Mouse (Mus musculus) lung, embryonic 16.5 days (tissue): Measurements from ENCODE around the gene Tet2. TPM values are rescaled to one million over a fixed set of nuclear protein-coding genes. Genes with fewer than 3 reads are reported as not detected.

Experiments used
- ATAC-seq: fragments of 200-750 bp; cut with Nextera tagmentation; 2 replicates; pipeline ENCODE4 v1.8.0; 2017; ENCODE audit warnings: low read depth, mild to moderate bottlenecking, moderate library complexity
- H3K27ac ChIP-seq: fragments of 300-500 bp; sonication (generic); 2 replicates; pipeline ENCODE4 v1.5.1; 2014; ENCODE audit warnings: mild to moderate bottlenecking, control low read depth, low read length
- H3K27me3 ChIP-seq: fragments of 300-500 bp; sonication (generic); 2 replicates; pipeline ENCODE4 v1.6.1; 2014; ENCODE audit warnings: low read depth, low read length, mixed read lengths; ENCODE audit not compliant: control insufficient read depth, insufficient read depth
- H3K36me3 ChIP-seq: fragments of 300-500 bp; sonication (generic); 2 replicates; pipeline ENCODE4 v1.6.1; 2014; ENCODE audit warnings: low read length; ENCODE audit not compliant: control insufficient read depth, insufficient read depth
- H3K4me1 ChIP-seq: fragments of 300-500 bp; sonication (generic); replicated peaks from 2 replicates; pipeline ENCODE4 v1.6.1; 2014; ENCODE audit warnings: low read length, mixed read lengths; ENCODE audit not compliant: control insufficient read depth, insufficient read depth
- H3K4me2 ChIP-seq: fragments of 300-500 bp; sonication (generic); 2 replicates; pipeline ENCODE4 v1.6.1; 2014; ENCODE audit warnings: low read depth, low read length, control low read depth
- H3K4me3 ChIP-seq: fragments of 300-500 bp; sonication (generic); 2 replicates; pipeline ENCODE4 v1.5.1; 2014; ENCODE audit warnings: mild to moderate bottlenecking, low read length, control low read depth
- H3K9ac ChIP-seq: fragments of 300-500 bp; sonication (generic); 2 replicates; pipeline ENCODE4 v1.6.1; 2014; ENCODE audit warnings: low read length, control low read depth
- H3K9me3 ChIP-seq: fragments of 300-500 bp; sonication (generic); 2 replicates; pipeline ENCODE4 v1.6.1; 2016; ENCODE audit warnings: low read length; ENCODE audit not compliant: control insufficient read depth
- WGBS: fragments of 180-500 bp; shearing (Covaris S2); extraction: QIAGEN DNeasy Blood & Tissue Kit; methylation state at CpG from one replicate; pipeline ENCODE4 v1.1.7; 2014; 5-methylcytosine and 5-hydroxymethylcytosine counted together
- microRNA-seq: library from miRNA; unstranded; fragments of <30 nt; microRNA quantifications from one replicate; pipeline ENCODE4, GENCODE M21; 2016
- polyA plus RNA-seq: library from polyadenylated mRNA; unstranded; fragments of >200 nt; fragmentation: Nextera tagmentation; extraction: Ambion mirVana; gene quantifications from 2 replicates; pipeline ENCODE4 v1.2.1, GENCODE M21; 2015

Gene Tet2
- polyA plus RNA-seq, 1 experiment from 2014 or later, result 16.1 TPM

DNA sequence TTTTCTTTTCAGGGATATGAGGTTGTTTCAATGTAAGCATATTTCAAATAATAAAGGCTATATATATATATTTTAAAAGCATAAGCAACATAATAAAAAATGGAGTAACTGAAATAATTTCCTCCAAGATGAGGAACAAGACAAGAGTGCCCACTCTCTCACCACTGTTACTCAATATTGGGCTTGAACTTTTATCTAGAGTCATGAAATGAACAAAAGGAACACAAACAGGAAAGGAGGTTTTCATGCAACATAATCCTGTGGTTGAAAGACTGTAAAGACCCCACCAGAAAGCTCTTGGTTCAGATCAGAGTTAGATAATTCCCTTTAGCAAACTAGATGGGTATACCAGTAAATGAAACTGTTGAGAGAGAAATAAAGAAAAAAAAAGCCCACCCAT is 121.9 kb downstream of the Tet2 start:
- ATAC-seq, result no peak
- no peak overlapping the region for H3K4me2 ChIP-seq
- no peak overlapping the region for H3K9ac ChIP-seq
- no peaks in the 10 kb centered on the region for H3K27me3 ChIP-seq
- no peak overlapping the region for H3K4me3 ChIP-seq
- no peaks in the 10 kb centered on the region for H3K9me3 ChIP-seq
- no peaks in the 10 kb centered on the region for H3K36me3 ChIP-seq
- no peaks in the 10 kb centered on the region for H3K4me1 ChIP-seq
- H3K27ac ChIP-seq, result no peak overlapping the region

DNA sequence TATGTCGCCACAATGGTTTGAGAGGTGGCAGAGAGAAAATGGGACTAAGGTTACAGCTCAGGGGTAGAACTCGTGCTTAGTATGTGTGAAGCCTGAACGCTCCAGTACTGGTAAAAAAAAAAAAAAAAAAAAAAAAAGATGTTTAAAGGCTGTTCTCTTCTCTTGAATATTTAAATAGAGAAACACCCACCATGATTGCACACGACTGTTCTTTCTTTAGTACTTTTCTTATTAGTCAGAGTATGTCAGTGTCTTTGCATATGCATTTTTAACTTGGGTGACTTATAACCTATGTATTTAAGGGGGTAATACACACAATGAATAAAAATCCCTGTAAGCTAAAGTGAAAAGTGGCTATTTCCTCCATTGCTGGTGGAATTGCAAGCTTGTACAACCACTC is 130.2 kb downstream of the Tet2 start:
- no peak overlapping the region for H3K4me2 ChIP-seq
- H3K4me3 ChIP-seq, result no peak overlapping the region
- no peak overlapping the region for H3K27ac ChIP-seq
- H3K9me3 ChIP-seq, result no peaks in the 10 kb centered on the region
- no peaks in the 10 kb centered on the region for H3K36me3 ChIP-seq
- H3K4me1 ChIP-seq, result no peaks in the 10 kb centered on the region
- 94% methylated on average over 4 of the region's 4 CpGs for WGBS
- no peak for ATAC-seq
- H3K27me3 ChIP-seq, result no peaks in the 10 kb centered on the region
- H3K9ac ChIP-seq, result no peak overlapping the region

Small RNA genes lying within 50 kb of the gene (microRNA-seq; reads per million reads assigned to microRNA genes)
- not detected for gene Gm25042

Other genes starting within 250 kb of the Tet2 start
- 111 and 113 TPM in 2 replicates for gene Ppa2, start 235.0 kb downstream of the Tet2 start, polyA plus RNA-seq